Mouse (Mus musculus) olfactory bulb, adult 2 months (tissue): Measurements from ENCODE around the gene Cd27.

Source experiments
- CTCF ChIP-seq: fragments of 200-500 bp; IDR thresholded peaks from 2 replicates; pipeline ENCODE4 v1.5.1; 2012; ENCODE audit warnings: low read depth, mild to moderate bottlenecking, low read length, moderate library complexity; ENCODE audit not compliant: insufficient read depth
- POLR2A ChIP-seq: fragments of 200-500 bp; IDR thresholded peaks from 2 replicates; pipeline ENCODE4 v1.6.1; 2012; ENCODE audit warnings: mild to moderate bottlenecking, low read depth, low read length, moderate library complexity; ENCODE audit not compliant: insufficient read depth

DNA sequence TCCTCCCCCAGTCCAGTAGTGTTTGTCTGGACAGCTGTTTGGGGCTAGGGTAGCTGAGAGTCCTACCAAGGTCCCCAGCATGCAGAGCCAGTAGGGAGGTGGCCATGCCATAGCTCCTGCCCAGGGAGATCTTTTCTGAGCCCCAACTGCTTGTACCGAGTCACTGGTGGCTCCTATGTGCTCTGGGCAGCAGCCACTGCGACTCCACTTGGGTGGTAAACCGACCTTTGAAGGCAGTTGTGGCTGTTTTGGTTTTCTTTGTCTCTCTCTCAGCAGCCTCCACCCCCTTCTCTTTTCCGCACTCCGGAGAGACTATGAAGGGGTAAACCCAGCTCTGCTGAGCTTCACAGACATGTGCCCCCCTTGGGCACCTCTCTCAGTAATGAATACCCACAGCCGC lies at the start of gene Cd27:
- TF ChIP-seq CTCF (no peak), POLR2A (no peak)
